Mouse (Mus musculus) layer of hippocampus, adult 8-10 months (tissue): Measurements from ENCODE around the gene Kcnh3. TPM values are rescaled to one million over a fixed set of nuclear protein-coding genes. Genes with fewer than 3 reads are reported as not detected.

Source experiments
- DNase-seq, 2 experiments: peaks; one replicate each; pipeline ENCODE4 v3.0.0; 2022; ENCODE audit warnings: low spot score in 2 of 2
- total RNA-seq, 4 experiments: library from RNA; stranded (reverse); gene quantifications; 2 replicates each; pipeline ENCODE4 v1.2.4; 2022

Kcnh3 gene
- total RNA-seq, 4 experiments from 2014 or later, result 77.9 to 90.0 (median 86.8) TPM

- DNase-seq, result no peak
These were observed 60.0 kb downstream of the Kcnh3 start for GRCm38 (mm10) chr15:99284527-99285188.

- DNase-seq, result no peak
These were observed 60.5 kb downstream of the Kcnh3 start for GRCm38 (mm10) chr15:99285189-99285535.

GRCm38 (mm10) chr15:99290586-99290985 is 65.9 kb downstream of the Kcnh3 start:
- no peak for DNase-seq

Other genes starting within 250 kb of the Kcnh3 start
- 10 to 100 TPM; 47.7 to 64.5 (median 52.7) TPM for gene Tuba1c, start 195.0 kb upstream of the Kcnh3 start, total RNA-seq
- 1 to 10 TPM in 3 of 4 experiments, under 1 TPM in 1; 0.96 to 1.9 (median 1.4) TPM for gene Prph, start 169.7 kb upstream of the Kcnh3 start, total RNA-seq
- under 1 TPM; 0.33 to 0.66 (median 0.46) TPM for gene Troap, start 150.3 kb upstream of the Kcnh3 start, total RNA-seq
- under 1 TPM in 1 of 4 experiments, not detected in 3; 0.21 TPM for gene C1ql4, start 137.0 kb upstream of the Kcnh3 start, total RNA-seq
- under 1 TPM in 3 of 4 experiments, not detected in 1; 0.31 to 0.39 (median 0.34) TPM for gene Dnajc22, start 131.7 kb upstream of the Kcnh3 start, total RNA-seq
- gene Spats2, start 98.9 kb upstream of the Kcnh3 start, total RNA-seq, result 10 to 100 TPM; 29.6 to 31.8 (median 30.0) TPM
- 10 to 100 TPM; 69.6 to 85.0 (median 73.3) TPM for gene Mcrs1, start 27.1 kb downstream of the Kcnh3 start, total RNA-seq
- 100 to 1,000 TPM in 1 of 4 experiments, 10 to 100 TPM in 3; 93.1 to 117 (median 99.9) TPM for gene Prpf40b, start 70.2 kb downstream of the Kcnh3 start, total RNA-seq
- 1 to 10 TPM in 3 of 4 experiments, under 1 TPM in 1; 0.61 to 2.6 (median 1.6) TPM for gene Fam186b, start 71.0 kb downstream of the Kcnh3 start, total RNA-seq
- gene Fmnl3, start 145.6 kb downstream of the Kcnh3 start, total RNA-seq, result 10 to 100 TPM in 3 of 4 experiments, 1 to 10 TPM in 1; 8.9 to 19.6 (median 14.1) TPM
- gene Tmbim6, start 168.0 kb downstream of the Kcnh3 start, total RNA-seq, result 100 to 1,000 TPM; 349 to 403 (median 360) TPM
- gene Nckap5l, start 232.9 kb downstream of the Kcnh3 start, total RNA-seq, result 10 to 100 TPM; 15.5 to 24.3 (median 19.8) TPM
- gene Bcdin3d, start 249.9 kb downstream of the Kcnh3 start, total RNA-seq, result 1 to 10 TPM; 4.9 to 6.1 (median 5.3) TPM